Comparison of ENCODE assay signal across 16 mouse cellular contexts in the genomic region with DNA sequence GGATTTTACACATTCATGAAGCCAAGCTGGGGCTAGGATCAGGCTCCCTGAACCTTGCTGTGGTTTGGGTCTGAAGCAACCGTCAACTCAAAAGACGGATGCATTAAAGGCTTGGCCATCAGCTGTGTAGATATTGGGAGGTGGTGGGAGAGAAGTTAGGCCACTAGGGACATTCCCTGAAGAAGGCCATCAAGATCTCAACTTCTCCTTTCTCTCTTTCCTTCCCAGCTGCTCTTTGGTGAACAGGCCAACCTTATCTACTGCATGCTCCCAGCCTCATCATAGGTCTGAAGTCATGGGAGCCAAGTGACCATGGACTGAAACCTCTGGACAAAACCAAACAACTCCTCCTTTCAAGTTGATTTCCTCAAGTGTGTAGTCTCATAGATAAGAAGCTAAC.
"Had no signal": no experiment of that assay in that cellular context is flagged by ENCODE, and none has a peak within 500 bp of the region (broad histone marks: within the 10 kb centered on the region; RNA-seq: fewer than 3 reads in every experiment).

No protein-coding gene starts in this region.

- H3K27ac ChIP-seq: neural tube, embryonic 12.5 days; neural tube, embryonic 13.5 days; neural tube, embryonic 15.5 days; stomach, embryonic 15.5 days; stomach, postnatal 0 days had no signal

- DNase-seq: right cerebral cortex, adult 18-20 months; right cerebral cortex, postnatal 14 days; right cerebral cortex, postnatal 25 days; right cerebral cortex, postnatal 4 days; spleen, adult 18-20 months; thymus, adult 18-20 months; thymus, adult 2 months; thymus, postnatal 14 days; thymus, postnatal 25 days; thymus, postnatal 36 days; thymus, postnatal 4 days had no signal

- H3K4me3 ChIP-seq: neural tube, embryonic 12.5 days; neural tube, embryonic 13.5 days; neural tube, embryonic 15.5 days; stomach, embryonic 15.5 days had no signal
